Mouse (Mus musculus) ZHBTc4 (cell line): Measurements from ENCODE around the gene Senp8.
"Not testable (repeated sequence)": the region's sequence is repeated elsewhere in the genome, so short reads cannot be mapped to it uniquely, and the experiment has no call there.

Experiments used
- DNase-seq: peaks from one replicate; pipeline ENCODE4 v3.0.0-alpha.2; 2011; ENCODE audit warnings: low read depth, low spot score

The Senp8 gene

DNA sequence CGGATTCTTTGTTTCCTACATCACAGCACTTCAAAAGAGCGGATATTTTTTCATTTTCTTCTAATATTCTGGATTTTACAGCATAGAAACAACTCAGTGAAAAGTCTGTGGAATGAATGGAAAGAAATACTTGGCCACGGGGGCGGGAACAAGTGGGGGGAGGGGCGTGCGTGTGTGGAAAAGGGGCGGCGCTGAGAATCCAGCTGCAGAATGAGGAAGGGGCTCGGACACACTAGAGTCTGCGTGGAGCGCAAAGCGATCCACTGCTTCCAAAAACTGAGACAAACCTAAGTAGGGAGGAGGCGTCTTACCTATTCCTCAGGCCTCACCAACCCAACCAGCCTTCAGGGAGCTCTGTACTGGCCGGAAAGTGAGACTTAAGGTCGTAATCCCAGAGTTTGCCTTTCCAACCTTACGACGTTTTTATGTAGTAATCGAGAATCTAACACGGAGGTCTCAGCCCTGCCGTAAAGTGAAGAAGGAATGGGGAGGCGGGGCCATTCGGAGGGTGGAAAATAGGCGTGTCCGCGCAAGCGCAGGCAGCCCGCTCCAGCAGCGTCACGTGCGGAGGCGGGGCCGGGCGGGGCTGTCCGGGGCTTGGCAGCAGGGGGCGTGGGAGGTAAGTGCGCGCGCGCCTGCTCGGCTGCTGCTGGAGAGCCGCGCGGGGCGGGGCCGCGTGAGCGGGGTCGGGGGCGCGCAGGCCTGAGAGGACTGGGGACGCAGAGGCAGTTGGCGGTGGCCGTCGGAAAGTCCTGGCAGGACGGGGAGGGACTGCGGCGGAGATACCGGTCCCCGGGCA is at the start of gene Senp8, which contains the start of gene Myo9a:
Gene Senp8 (minus strand): TSS at position 444 of the 799 bp plus-strand sequence.
Gene Myo9a (plus strand): TSS at position 630 of the 799 bp plus-strand sequence.
- DNase-seq: peak; percentile 99

DNA sequence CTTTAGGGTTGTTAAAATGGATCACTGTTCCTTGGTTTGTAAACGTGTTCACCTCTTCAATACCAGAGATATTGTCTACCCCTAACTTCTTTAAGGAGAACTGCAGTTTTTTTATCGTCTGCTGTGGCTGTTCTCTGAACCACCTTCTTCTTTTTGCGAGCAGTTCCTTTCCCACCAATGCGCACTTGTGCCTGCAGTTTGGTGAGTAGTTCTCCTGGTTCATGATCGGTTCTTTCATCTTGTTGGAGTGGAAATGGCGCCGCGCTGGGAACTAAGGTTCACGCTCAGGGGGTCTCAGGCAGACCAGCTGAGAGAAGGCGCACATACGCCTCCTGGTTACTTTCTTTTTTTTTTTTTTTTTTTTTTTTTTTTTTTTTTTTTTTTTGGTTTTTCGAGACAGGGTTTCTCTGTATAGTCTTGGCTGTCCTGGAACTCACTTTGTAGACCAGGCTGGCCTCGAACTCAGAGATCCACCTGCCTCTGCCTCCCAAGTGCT is 16.5 kb upstream of the Senp8 start:
- peak; percentile 62 for DNase-seq

DNA sequence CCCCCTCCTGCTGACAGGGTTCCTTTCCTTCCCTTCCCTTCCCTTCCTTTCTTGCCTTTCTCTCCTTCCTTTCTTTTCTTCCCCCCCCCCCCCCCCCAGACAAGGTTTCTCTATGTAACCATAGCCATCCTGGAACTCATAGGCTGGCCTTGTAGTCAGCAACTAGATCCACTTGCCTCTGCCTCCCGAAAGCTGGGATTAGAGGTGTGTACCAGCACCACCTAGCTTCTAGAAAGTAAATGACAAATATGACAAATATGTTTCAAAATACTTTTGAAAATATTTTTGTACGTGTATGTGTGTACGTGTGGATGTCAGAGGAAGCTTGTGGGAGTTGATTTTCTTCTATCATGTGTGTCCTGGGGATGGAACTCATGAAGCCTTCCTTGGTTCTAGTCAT is 10.0 kb upstream of the Senp8 start:
- no peak for DNase-seq

DNA sequence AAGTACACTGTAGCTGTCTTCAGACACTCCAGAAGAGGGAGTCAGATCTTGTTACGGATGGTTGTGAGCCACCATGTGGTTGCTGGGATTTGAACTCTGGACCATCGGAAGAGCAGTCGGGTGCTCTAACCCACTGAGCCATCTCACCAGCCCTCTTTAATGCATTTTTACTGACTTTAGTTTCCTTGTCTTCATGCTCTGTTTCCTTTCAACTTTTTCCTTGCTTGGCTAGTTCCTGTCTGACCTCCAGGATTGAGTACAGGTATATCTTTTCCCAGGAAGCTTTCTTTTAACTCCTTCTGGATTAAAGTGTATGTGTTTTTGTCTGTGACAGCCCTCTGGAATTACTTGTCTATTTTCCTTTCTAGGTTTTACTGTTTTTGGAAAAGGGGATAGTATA is 6.5 kb upstream of the Senp8 start:
- not testable (repeated sequence) for DNase-seq

DNA sequence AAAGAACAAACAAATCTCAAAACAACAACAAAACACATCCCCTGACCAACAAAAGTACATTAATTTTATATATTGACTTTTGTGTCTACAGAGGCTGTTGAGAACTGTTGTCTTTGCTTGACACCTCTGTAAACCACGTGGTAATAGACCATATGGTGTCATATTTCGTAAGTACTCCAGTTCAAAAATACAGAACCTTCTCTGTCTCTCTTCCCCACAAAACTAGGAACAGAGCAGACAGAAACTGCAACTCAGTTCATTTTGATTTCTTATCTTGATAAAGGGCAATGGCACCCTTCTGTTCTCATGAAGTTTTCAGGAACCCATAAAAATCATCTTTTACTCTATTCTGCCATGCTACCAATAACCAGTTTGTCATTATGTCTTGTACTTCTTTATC is 4.7 kb upstream of the Senp8 start:
- DNase-seq: no peak

DNA sequence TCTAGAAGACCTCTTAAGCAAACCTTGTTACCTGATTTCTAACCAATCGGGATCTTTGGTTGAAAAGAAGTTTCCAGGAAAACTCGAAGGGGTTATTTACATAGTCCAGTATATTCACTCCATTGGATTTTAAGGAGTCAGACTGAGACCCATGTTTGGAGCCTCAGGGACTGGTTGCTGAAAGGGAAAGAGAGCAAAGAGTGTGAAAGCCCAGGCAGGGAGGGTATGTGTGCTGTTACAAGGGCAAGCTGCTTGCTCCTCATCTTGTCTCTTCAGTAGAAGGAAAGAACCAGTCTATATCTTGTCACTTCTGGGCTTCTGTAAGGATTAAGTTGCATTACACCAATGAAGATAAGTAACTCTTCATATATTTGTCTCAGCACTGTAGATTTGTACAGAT is 1.5 kb upstream of the Senp8 start:
- DNase-seq: no peak

DNA sequence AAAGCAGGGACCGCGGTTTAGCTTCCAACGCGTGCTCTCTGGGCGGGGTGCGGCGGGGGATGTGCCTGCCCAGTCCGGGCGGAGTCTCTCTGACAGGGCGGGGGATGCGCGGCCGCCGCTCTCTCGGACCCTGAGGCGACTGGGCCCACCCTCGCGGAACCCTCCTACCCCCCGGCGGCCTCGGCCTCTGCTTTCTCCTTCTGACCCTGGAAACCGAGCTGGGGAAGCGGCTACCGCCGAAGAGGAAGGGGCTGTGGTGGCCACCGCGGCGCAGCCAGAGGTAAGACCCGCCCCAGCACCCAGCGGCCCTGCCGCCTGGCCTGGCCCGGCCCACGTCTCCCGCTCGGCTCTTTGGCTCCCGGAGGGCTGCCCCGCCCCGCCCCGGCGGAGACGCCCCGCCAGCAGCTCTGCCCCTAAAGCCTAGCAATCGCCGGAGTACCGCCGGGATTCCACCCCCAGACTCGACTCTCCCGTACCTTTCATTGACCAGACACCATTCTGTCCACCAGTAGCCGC is 614 bp upstream of the Senp8 start:
- DNase-seq: peak; percentile 93

DNA sequence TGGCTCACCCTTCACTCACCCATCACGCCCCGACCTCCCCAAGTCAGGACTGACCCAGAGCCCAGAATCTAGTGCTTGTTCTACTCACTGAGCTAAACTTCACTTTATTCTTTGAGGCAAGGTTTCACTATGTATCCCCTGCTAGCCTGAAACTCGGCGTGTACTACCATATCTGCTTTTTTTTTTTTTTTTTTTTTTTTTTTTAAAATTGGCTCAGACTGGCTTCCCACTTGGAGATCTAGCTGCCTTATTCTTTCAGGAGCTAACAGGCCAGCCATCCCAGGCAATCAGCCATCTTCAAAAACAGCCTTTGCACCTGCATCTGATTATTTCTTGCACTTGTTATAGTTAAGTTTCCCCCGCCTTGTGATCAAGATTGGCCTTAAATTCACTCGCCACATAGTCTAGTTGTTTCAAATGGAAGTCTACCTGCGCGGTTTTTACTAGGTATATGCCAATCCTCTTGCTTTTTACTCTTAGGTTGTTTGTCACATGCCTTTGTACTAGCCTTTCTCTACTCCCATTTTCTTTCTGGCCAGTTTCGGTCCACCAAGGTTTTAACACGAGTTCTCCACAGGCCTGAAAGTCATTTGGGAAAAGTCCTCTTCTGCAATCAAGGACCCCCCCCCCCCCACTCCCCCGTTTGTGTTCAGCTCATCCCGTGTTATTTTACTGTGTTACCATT is 787 bp downstream of the Senp8 start:
- DNase-seq: peak; percentile 22

DNA sequence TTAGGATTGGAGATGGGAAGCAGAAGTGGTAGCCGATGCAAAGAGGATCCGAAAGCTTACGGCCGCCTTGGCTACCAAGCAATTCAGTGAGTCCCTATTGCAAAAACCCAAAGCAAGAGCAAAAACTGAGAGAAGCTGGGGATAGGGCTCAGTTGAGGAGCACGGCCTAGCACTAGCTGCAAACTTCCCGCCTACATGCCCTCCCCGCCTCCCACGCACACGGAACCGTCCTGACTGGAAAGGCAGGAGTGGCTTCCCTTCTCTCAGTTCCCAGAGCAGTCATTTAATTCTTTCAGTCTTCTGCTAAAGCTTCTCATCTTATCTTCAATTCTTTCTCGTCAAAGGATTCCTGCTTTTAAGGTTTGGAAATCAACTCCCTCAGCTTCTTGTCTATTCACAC is 1.5 kb downstream of the Senp8 start:
- DNase-seq: peak; percentile 37

DNA sequence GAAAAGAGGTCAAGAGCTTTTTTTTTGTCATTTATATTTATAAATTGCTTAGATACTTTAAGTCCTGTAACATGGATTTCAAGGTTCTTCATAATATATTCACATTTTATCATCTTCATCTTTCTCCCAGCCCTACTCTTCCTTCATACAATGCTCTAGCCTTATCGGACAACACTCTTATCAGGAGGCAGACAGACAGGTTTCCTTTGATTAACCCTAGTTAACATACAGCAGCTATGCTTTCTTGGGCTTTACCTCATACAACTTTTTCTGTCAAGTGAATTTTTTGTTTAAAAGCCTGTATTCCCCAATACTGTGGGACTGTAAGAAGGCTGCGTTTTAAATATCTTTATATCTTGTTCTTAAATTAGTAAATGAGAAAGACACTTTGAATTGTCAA is 2.1 kb downstream of the Senp8 start:
- no peak for DNase-seq

DNA sequence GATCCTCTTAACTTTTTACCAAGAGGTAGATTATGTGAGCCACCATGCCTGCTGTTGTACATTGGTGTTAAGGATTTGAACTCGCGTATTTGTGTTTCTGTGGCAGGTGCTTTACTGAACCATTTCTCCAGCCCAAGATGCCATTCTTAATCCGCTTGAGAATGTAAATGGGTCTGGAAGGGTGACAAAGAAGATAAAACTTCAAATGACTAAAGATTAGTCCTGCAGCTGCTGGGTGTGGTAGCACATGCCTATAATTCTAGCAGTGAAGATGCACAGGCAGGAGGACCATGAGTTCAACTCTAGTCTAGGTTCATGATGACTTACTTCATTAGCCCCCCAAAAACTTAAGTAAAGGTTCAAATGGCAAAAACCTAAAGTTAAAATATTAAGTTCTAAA is 6.6 kb downstream of the Senp8 start:
- no peak for DNase-seq

DNA sequence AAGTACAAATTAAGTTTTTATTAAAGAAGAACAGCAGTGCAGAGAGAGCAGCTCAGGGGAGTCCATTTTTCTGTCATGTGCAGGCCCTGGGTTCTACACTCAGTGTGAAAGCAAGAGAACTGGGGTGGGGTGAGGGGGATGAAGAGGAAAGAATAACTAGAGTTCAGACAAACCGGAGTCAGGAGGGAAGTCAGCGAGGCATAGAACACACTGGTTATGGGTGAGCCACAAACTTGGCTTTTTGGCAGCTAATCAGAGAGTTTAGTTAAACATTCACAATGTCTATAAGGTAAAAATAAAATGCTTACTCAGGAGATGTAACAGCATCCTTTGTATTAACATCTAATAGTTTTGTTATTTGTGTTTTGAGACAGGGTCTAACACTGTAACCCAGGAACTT is 9.9 kb downstream of the Senp8 start:
- DNase-seq: no peak

DNA sequence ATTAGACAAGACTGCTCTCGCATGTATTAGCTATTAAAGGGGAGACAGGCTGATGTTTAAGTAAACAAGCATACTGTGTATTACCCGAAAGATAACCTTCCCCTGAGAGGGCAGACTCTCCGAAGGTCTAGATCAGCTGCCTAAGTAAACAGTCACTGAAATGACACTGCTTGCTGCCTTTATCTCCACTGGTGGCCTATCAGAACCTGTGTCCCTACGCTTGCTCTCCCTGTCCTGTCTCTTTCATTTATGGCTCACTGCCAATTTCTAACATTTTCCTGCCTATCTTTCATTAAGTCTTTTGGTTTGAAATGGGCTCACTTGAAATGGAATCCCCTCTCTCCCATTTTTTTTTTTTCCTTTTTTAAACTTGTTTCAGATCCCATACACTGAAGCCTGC is 15.1 kb downstream of the Senp8 start:
- DNase-seq: no peak

DNA sequence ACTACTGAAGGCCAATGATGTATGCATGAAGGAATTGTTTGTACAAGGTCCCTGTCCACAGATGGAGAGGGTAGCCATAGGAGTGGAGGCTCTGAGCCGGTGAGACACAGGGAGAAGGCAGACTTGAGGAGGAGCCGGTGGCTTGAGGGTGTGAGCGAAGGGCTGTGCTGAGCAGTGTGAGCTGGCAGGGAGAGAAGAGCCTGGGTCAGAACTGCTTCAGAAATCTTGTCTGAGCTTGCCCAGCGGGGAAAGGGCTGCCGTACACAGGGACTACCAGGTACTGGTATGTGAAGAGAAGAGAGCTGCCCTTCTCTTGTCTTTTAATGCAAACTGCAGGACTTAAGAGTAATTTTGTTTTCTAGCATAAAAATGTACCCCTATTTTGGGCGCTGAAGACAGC is 17.4 kb downstream of the Senp8 start:
- no peak for DNase-seq

DNA sequence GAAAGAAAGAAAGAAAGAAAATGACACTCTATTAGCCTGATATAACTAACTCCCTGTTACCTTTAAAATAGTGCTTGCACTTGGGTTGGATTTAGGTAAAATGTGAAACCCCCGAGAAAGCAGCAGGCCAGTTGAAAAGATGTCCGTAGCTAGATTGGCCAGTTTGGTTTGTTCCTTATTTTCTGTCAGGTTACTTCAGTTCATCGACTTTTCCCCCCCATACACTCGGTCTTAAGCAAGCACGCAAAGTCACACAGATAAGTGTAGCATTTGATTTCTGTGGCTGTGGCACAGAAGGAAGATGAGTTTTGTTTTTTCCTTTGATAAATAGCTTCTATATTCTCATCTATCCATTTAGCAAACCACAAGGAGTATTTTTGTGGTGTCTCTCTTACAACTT is 19.4 kb downstream of the Senp8 start:
- DNase-seq: no peak

DNA sequence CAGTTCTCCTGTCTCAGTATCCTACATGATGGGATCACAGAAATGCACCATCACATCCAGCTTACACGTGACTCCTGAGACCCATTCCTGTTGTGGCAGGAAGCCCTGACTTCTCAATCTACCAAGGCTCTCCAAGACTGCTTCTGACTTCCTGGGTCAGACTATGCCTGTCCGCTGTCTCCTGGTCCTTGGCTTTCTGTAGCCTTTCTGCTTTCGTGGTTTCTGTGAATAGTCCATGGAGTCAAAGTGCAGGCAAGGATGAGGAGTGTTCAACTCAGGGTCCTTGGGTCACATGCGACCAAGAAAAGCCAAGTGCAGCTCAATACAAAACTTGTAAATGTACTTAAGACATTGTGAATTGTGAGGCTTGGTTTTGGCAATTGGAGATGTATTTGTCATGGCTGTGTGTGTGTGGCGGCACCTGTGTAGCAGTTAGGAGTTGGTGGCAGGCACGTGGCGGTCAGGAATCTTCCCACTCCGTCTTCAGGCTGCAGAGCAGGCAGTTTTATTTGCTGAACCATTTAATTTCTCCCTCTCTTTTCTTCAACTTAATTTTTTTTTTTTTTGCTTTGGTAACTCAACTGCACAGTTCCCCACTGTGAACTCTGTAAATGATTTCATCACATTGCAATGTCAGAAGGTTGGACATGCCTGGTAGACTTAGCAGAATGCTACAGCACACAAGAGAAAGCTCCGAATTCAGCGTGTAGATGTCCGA is 22.8 kb downstream of the Senp8 start:
- no peak for DNase-seq

DNA sequence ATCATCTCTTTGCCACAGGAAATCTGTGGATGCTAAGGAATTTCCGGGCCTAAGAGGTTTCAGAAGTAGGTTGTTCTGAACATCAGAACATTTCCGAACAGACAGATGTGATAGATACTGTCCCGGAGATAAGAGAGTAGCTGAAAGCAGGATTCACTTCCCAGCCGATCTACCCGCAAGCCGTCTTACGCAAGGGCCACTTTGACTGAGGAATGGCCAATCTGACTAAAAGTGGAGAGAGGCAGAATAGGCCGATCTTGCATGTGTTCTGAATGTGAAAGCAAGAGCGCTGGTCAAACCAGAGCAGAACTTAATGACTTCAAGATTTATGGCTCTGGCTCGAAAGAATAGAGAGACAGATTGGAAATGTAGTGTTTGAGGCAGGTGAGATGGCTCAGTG is 25.0 kb downstream of the Senp8 start:
- no peak for DNase-seq

DNA sequence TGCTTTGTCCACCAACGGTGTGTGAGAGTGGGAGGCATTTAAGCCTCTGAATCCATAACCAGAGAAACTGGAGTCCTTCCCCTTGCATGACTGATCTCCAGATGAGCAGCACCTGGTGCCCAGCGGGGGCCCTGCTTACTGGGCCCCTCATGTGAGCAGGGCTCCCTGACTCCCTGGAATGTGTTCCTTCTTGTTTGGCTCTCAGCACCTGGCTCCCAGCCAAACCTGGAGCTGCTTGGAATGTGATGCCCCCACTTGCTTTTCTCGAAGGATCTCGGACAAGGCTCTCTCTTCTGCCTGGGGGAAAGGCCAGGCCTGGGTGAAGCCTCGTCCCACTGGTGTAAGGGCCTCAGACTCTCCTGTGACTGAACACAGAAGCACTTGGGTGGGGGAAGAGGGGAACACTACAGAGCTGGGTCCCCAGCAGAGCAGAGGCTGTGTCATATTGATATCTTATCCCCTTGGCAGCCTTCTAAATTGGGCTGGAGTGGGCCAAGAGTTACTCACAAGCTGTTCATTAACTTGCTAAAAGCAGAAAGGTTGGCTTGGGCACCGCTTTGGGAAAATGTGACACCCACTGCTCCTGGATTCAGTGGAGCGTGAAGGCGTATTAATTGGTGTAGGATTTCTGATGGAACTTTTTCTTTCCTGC is 26.6 kb downstream of the Senp8 start:
- DNase-seq: peak; percentile 54

DNA sequence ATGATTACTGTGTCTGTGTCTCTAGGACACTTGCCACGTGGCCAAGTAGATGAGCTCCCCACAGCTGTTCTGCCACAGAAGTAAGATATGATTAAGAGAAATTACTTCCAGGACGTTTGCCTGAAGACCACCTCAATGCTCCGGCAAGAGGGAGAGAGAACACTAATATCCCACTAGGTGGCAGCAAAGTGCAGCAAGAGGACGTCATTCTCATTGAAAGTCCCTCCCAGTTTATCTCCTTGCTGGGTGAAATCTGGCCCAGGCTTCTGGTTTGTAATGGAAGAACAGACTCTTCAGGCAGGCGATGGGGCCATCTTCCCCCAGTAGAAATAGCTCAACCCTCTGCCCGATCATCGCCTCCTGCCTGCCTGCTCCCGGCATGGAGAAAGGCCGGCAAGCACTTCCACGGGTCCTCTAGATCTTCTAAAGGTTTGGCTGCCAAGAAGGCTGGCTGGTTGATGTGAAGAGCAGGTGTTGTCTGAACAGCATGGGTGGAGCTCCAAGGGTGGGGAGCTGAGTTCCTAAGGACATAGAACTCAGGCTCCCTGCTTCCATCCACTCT is 27.3 kb downstream of the Senp8 start:
- peak; percentile 90 for DNase-seq

DNA sequence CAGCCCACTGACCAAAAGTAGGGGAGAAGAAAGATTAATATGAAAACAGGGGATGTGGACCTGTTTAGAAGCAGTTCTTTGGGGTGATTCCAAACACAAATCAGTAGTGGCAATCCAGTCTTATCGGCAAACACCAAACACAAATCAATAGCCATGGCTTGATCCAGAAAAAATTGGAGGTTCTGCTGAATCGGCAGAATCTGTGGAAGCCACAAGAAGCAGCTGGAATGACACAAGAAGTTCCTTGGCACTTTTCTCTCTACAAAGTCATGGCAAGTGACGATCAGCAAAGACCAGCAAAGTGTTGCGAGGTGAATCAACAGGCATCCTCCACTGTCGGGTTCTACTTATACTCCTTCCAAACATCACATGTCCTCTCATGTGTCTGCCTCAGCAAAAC is 29.4 kb downstream of the Senp8 start:
- no peak for DNase-seq

DNA sequence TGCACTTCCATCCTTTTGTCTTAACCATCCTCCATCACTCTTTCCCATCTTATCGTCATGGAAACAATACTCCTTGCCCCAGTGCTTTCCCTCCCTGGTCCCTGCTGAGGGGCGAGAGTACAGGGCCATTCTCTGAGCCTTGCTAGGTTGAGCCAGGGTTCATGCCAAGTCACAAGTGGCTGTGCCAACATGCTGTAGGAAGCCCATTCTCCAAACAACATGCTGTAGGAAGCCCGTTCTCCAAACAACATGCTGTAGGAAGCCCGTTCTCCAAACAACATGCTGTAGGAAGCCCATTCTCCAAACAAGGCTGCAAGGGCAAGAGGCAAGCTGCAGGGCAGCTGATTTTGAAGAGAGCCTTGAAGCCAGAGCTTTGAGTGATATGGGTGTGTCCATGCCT is 32.3 kb downstream of the Senp8 start:
- DNase-seq: no peak
